Mouse (Mus musculus): Measurements from ENCODE around the gene Camk1. TPM values are rescaled to one million over a fixed set of nuclear protein-coding genes. Genes with fewer than 3 reads are reported as not detected.

The Camk1 gene
- polyA plus RNA-seq, 1 experiment, result 2.4 TPM

DNA sequence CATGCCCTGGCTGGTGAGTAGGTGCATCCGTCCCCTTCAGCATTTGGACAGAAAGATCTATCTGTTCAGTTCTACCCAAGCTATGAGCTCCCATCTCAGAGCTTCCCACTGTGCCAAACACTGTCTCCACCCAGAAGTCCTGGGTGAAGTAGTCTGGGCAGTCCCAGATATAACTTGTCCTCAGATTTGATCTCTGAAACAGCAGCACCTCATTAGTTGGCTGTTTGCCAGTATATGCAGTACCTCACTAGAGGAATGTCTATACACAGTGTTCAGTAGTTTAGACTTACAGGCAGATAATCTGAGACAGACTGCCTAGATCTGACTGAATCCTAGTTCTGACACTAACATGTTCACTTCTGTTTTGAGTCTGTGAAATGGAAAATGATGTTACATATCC is 14.4 kb downstream of the Camk1 start:
- H3K36me3 ChIP-seq (ENCODE audit: control insufficient read depth, insufficient read depth, low read length), result peaks cover 2% of the 10 kb centered on the region; the same call in 1 of the 2 replicates
- H3K4me3 ChIP-seq (ENCODE audit: control insufficient read depth, low read depth, low read length), result no peak overlapping the region
- no peaks in the 10 kb centered on the region; the same call in 1 of the 2 replicates for H3K4me1 ChIP-seq (ENCODE audit: control insufficient read depth, insufficient read depth, low read length)
- TF ChIP-seq POLR2A (IDR thresholded peaks at IDR 0.05; ENCODE audit: control insufficient read depth, low read depth, low read length) (no peak), CTCF (IDR thresholded peaks at IDR 0.05; ENCODE audit: control insufficient read depth, insufficient read depth, insufficient replicate concordance, low read depth, low read length) (no peak)
- H3K27me3 ChIP-seq (ENCODE audit: control insufficient read depth, insufficient read depth, low read length), result no peaks in the 10 kb centered on the region
- H3K27ac ChIP-seq (ENCODE audit: control insufficient read depth, insufficient read depth, low read depth, low read length), result no peak overlapping the region

DNA sequence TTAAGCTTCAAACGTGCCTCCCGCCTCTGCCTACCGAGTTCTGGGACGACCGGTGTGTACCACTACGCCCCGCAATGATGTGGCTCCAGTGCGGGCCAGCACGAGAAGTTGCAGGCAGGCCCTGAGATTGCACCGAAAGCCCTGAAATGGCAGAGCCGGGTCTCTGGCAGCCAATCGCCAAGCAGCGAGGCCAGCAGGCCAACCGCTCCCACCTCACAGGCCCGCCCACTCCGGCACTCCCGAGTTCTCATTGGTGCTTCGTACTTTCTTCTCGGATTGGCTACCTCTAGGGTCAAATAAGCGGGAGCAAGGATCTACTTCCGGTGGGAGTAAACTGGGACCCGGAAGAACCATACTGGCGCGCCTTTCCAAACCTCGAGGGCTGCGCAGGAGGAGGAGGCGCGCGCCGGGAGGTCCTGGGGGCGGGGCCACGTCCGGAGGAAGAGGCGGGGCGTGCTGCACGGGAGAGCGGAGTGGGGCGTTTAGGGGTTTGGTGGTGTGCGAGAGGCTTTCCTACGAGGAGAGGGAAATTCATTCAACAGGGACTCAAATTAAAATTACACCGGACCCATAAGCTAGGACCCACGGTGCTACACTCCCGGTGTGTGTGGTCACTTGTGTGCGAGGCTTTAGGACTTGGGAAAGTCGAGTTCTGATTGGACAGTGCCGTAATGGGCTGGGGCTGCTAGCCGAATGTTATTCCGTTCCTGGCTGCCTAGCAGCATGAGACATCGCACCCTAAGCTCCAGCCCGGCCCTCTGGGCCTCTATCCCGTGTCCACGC is 17.1 kb downstream of the Camk1 start, which contains the start of gene Ogg1:
Ogg1 (plus strand) TSS at position 440 of the 783 bp plus-strand sequence.
- H3K4me1 ChIP-seq (ENCODE audit: control insufficient read depth, insufficient read depth, low read length), result no peaks in the 10 kb centered on the region; the same call in 1 of the 2 replicates
- no peaks in the 10 kb centered on the region for H3K27me3 ChIP-seq (ENCODE audit: control insufficient read depth, insufficient read depth, low read length)
- H3K4me3 ChIP-seq (ENCODE audit: control insufficient read depth, low read depth, low read length), result peak within 1 kb of the TSS; percentile 95
- peak within 1 kb of the TSS; percentile 97 for H3K27ac ChIP-seq (ENCODE audit: control insufficient read depth, insufficient read depth, low read depth, low read length)
- no peaks in the 10 kb centered on the region; the same call in 1 of the 2 replicates for H3K36me3 ChIP-seq (ENCODE audit: control insufficient read depth, insufficient read depth, low read length)
- TF ChIP-seq POLR2A (IDR thresholded peaks at IDR 0.05; ENCODE audit: control insufficient read depth, low read depth, low read length) (peak; percentile 97), CTCF (IDR thresholded peaks at IDR 0.05; ENCODE audit: control insufficient read depth, insufficient read depth, insufficient replicate concordance, low read depth, low read length) (no peak)

GRCm38 (mm10) chr6:113315972-113316371 is 27.8 kb downstream of the Camk1 start:
- Histone ChIP-seq H3K36me3 (ENCODE audit: control insufficient read depth, insufficient read depth, low read length) (peaks cover 7% of the 10 kb centered on the region), H3K27ac (ENCODE audit: control insufficient read depth, insufficient read depth, low read depth, low read length) (no peak overlapping the region), H3K4me1 (ENCODE audit: control insufficient read depth, insufficient read depth, low read length) (no peaks in the 10 kb centered on the region), H3K27me3 (ENCODE audit: control insufficient read depth, insufficient read depth, low read length) (no peaks in the 10 kb centered on the region), H3K4me3 (ENCODE audit: control insufficient read depth, low read depth, low read length) (no peak overlapping the region)
- TF ChIP-seq CTCF (IDR thresholded peaks at IDR 0.05; ENCODE audit: control insufficient read depth, insufficient read depth, insufficient replicate concordance, low read depth, low read length) (no peak), POLR2A (IDR thresholded peaks at IDR 0.05; ENCODE audit: control insufficient read depth, low read depth, low read length) (no peak)

DNA sequence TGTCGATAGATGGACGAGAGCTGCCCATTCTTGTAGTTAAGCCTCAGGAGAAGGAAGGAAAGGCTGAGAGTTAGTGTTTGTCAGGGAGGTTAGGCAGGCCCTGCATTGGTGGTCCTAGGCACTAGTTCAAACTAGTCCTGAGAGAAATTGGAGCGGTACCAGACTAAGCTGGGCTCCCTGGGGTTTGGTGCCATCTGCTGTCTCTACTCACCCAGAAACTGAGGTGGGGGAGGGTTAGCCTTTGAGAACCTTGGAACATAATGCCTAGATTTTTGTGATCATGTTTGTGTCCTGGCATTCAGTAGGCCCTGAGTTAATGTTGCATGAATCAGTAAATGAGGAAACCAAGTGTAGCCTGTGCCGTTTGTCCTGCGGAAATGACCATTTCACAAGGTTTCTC is 35.6 kb downstream of the Camk1 start:
- H3K36me3 ChIP-seq (ENCODE audit: control insufficient read depth, insufficient read depth, low read length), result no peaks in the 10 kb centered on the region
- no peak for TF ChIP-seq CTCF (IDR thresholded peaks at IDR 0.05; ENCODE audit: control insufficient read depth, insufficient read depth, insufficient replicate concordance, low read depth, low read length)
- no peak for TF ChIP-seq POLR2A (IDR thresholded peaks at IDR 0.05; ENCODE audit: control insufficient read depth, low read depth, low read length)
- H3K27me3 ChIP-seq (ENCODE audit: control insufficient read depth, insufficient read depth, low read length), result no peaks in the 10 kb centered on the region
- peaks cover 2% of the 10 kb centered on the region; the same call in 1 of the 2 replicates for H3K4me1 ChIP-seq (ENCODE audit: control insufficient read depth, insufficient read depth, low read length)
- H3K4me3 ChIP-seq (ENCODE audit: control insufficient read depth, low read depth, low read length), result peak overlapping the region; percentile 98
- peak overlapping the region; percentile 33; the same call in 1 of the 2 replicates for H3K27ac ChIP-seq (ENCODE audit: control insufficient read depth, insufficient read depth, low read depth, low read length)

GRCm38 (mm10) chr6:113307481-113308121 is 36.2 kb downstream of the Camk1 start:
- TF ChIP-seq CTCF (IDR thresholded peaks at IDR 0.05; ENCODE audit: control insufficient read depth, insufficient read depth, insufficient replicate concordance, low read depth, low read length), result no peak
- TF ChIP-seq POLR2A (IDR thresholded peaks at IDR 0.05; ENCODE audit: control insufficient read depth, low read depth, low read length), result no peak
- no peaks in the 10 kb centered on the region for H3K36me3 ChIP-seq (ENCODE audit: control insufficient read depth, insufficient read depth, low read length)
- peak overlapping the region; percentile 98 for H3K4me3 ChIP-seq (ENCODE audit: control insufficient read depth, low read depth, low read length)
- H3K27ac ChIP-seq (ENCODE audit: control insufficient read depth, insufficient read depth, low read depth, low read length), result peak overlapping the region; percentile 100
- H3K4me1 ChIP-seq (ENCODE audit: control insufficient read depth, insufficient read depth, low read length), result peaks cover 2% of the 10 kb centered on the region; the same call in 1 of the 2 replicates
- no peaks in the 10 kb centered on the region for H3K27me3 ChIP-seq (ENCODE audit: control insufficient read depth, insufficient read depth, low read length)

- Histone ChIP-seq H3K4me3 (ENCODE audit: control insufficient read depth, low read depth, low read length) (peak within 1 kb of the TSS; percentile 98), H3K27ac (ENCODE audit: control insufficient read depth, insufficient read depth, low read depth, low read length) (peak within 1 kb of the TSS; percentile 100), H3K27me3 (ENCODE audit: control insufficient read depth, insufficient read depth, low read length) (no peaks in the 10 kb centered on the region), H3K36me3 (ENCODE audit: control insufficient read depth, insufficient read depth, low read length) (no peaks in the 10 kb centered on the region), H3K4me1 (ENCODE audit: control insufficient read depth, insufficient read depth, low read length) (peaks cover 2% of the 10 kb centered on the region; the same call in 1 of the 2 replicates)
- TF ChIP-seq POLR2A (IDR thresholded peaks at IDR 0.05; ENCODE audit: control insufficient read depth, low read depth, low read length) (peak; percentile 57), CTCF (IDR thresholded peaks at IDR 0.05; ENCODE audit: control insufficient read depth, insufficient read depth, insufficient replicate concordance, low read depth, low read length) (no peak)
Observed at GRCm38 (mm10) chr6:113306986-113307349, 36.8 kb downstream of the Camk1 start, which contains the start of gene Brpf1. TSS of gene Brpf1 (plus strand) at chr6:113307137.

Measured in testis, adult 2 months (tissue).